Mouse (Mus musculus): ENCODE measurements at regions not wholly inside any gene's neighbourhood (a gene's known extent, or its start where the extent isn't known, plus 50 kb on each side); places are given as distances from the start of the nearest gene placed in this dataset.

DNA sequence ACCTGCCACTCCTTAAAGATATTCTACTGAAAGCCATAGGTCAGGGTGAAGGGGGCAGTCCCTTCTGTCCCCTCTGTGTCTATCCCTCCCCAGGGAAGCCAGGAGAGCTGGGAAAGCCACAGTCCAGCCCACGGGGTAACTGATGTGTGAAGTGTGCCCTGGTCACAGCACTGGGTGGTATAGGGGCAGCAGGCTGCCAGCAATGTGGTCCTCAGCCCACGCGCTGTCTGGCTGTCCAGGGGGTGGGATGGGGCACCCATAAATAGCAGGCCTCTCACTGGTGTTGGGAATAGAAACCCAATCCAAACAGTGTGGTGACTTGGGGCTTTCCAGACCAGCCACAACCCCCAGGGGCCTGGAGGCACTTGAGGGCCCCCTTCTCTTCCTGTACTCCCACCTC is 120.0 kb downstream of the Vegfa start:
- TF ChIP-seq POLR2A (IDR thresholded peaks at IDR 0.05; ENCODE audit: borderline replicate concordance, low read depth, low read length): no peak
- no peak for TF ChIP-seq CTCF (IDR thresholded peaks at IDR 0.05; ENCODE audit: low read depth, low read length)
